Mouse (Mus musculus): ENCODE data around the gene Smim15. TPM values are rescaled to one million over a fixed set of nuclear protein-coding genes. Genes with fewer than 3 reads are reported as not detected.

Gene Smim15
- polyA plus RNA-seq, 1 experiment from 2014 or later = 42.9 TPM

DNA sequence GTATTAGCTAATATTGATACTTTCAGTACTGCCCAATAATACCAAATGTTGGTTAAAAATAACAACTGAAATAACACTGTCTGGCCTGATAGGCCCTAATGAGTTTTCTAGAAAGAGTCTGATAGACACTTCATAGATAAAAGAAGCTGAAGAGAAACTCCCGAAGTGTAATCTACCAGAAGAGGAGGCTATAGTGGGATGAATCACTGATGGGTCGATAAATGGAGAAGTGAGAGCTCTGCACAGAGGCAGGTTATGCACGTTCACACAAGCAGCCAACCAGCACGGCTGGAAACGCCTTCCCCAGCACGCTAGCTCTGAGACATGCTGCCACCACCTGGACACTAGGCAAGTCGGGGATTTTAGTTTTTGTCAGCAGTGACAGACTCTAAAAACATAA, 2.9 kb upstream of the Smim15 start:
- Histone ChIP-seq H3K36me3 (no peaks in the 10 kb centered on the region), H3K9ac (no peak overlapping the region), H3K4me2 (peak overlapping the region; percentile 24; the same call in 1 of the 2 replicates), H3K27me3 (no peaks in the 10 kb centered on the region), H3K4me1 (replicated peaks) (peaks cover 41% of the 10 kb centered on the region), H3K9me3 (no peaks in the 10 kb centered on the region), H3K27ac (no peak overlapping the region), H3K4me3 (no peak overlapping the region)
- 3% methylated on average over 7 of the region's 7 CpGs for WGBS
- no peak for ATAC-seq (ENCODE audit: low FRiP score)

- WGBS = 2% methylated on average over 23 of the region's 23 CpGs
- Histone ChIP-seq H3K36me3 (peaks cover 7% of the 10 kb centered on the region), H3K9ac (peak overlapping the region; percentile 94), H3K27me3 (no peaks in the 10 kb centered on the region), H3K4me3 (peak overlapping the region; percentile 94), H3K9me3 (no peaks in the 10 kb centered on the region), H3K27ac (peak overlapping the region; percentile 93), H3K4me1 (replicated peaks) (peaks cover 41% of the 10 kb centered on the region), H3K4me2 (peak overlapping the region; percentile 73)
- ATAC-seq (ENCODE audit: low FRiP score) = peak; percentile 65
Measured at GRCm38 (mm10) chr13:108043431-108044221, 620 bp upstream of the Smim15 start.

GRCm38 (mm10) chr13:108045646-108046045, 1.4 kb downstream of the Smim15 start:
- H3K9ac ChIP-seq = no peak overlapping the region; the same call in 1 of the 2 replicates
- H3K9me3 ChIP-seq = no peaks in the 10 kb centered on the region
- no peak for ATAC-seq (ENCODE audit: low FRiP score)
- H3K27ac ChIP-seq = no peak overlapping the region
- no peaks in the 10 kb centered on the region for H3K27me3 ChIP-seq
- WGBS = 86% methylated on average over 3 of the region's 3 CpGs
- H3K4me3 ChIP-seq = no peak overlapping the region
- H3K4me2 ChIP-seq = no peak overlapping the region
- peaks cover 7% of the 10 kb centered on the region for H3K36me3 ChIP-seq
- peaks cover 35% of the 10 kb centered on the region for H3K4me1 ChIP-seq (replicated peaks)

DNA sequence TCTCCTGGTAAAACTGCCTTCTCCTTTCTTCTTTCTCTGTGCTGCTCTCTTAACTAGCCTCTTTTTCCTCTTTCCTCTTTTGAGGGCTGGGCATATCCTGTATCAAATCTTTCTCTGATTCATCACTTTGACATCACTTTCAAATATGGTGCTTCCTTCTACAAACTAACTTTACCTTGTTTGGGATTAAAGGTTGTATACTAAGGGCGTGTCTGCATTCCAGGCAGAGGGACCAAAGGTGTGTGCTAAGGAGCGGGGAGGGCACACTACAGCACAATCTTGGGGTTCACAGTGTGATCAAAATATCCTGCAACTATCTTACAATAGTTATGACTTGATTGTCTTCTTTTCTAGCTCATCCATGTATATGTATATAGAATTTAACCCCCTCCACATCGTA, 1.8 kb downstream of the Smim15 start:
- H3K9ac ChIP-seq = no peak overlapping the region
- H3K4me3 ChIP-seq = no peak overlapping the region
- H3K9me3 ChIP-seq = no peaks in the 10 kb centered on the region
- 98% methylated on average over 3 of the region's 3 CpGs for WGBS
- ATAC-seq (ENCODE audit: low FRiP score) = no peak
- peaks cover 7% of the 10 kb centered on the region for H3K36me3 ChIP-seq
- no peak overlapping the region for H3K4me2 ChIP-seq
- H3K27me3 ChIP-seq = no peaks in the 10 kb centered on the region
- H3K4me1 ChIP-seq (replicated peaks) = peaks cover 31% of the 10 kb centered on the region
- H3K27ac ChIP-seq = no peak overlapping the region

DNA sequence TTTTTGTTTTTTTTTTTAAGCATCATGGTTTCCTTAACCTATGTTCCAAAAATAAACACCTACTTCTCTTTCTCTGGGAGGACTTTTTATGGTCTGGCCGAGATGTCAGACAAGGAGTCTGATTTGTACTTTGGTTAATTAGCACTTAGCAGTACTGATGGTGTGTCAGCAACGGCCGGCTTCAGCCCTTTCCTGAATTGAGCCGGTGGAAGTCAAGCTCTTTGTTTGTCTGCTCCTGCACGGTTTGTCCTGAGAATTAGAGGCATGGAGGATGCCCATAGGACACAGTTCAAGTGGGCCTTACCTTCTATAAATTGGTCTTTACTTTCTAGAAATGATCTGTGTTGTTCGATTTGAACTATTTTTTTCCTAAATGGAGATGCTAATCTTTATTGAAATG, 2.6 kb downstream of the Smim15 start:
- Histone ChIP-seq H3K4me3 (no peak overlapping the region), H3K9ac (no peak overlapping the region), H3K4me1 (replicated peaks) (peaks cover 27% of the 10 kb centered on the region), H3K27ac (no peak overlapping the region), H3K36me3 (peaks cover 7% of the 10 kb centered on the region), H3K4me2 (no peak overlapping the region), H3K9me3 (no peaks in the 10 kb centered on the region), H3K27me3 (no peaks in the 10 kb centered on the region)
- ATAC-seq (ENCODE audit: low FRiP score) = no peak
- WGBS = 82% methylated on average over 6 of the region's 6 CpGs

DNA sequence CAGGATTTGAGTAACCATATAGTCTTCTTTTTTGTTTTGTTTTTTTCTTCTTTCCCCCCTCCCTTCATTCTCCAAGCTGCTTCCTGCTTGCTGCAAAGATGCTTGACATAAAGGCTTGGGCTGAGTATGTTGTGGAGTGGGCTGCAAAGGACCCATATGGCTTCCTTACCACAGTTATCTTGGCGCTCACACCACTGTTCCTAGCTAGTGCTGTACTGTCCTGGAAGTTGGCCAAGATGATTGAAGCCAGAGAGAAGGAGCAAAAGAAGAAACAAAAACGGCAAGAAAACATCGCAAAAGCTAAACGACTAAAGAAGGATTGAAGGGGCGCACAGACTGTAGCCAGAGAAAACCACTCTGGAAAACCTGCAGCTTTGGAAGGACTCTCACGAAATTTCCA, 3.1 kb downstream of the Smim15 start:
- 89% methylated on average over 6 of the region's 6 CpGs for WGBS
- H3K4me1 ChIP-seq (replicated peaks) = peaks cover 25% of the 10 kb centered on the region
- H3K36me3 ChIP-seq = peaks cover 7% of the 10 kb centered on the region
- no peak overlapping the region for H3K27ac ChIP-seq
- ATAC-seq (ENCODE audit: low FRiP score) = no peak
- H3K27me3 ChIP-seq = no peaks in the 10 kb centered on the region
- H3K4me2 ChIP-seq = no peak overlapping the region
- H3K9me3 ChIP-seq = no peaks in the 10 kb centered on the region
- no peak overlapping the region for H3K9ac ChIP-seq
- no peak overlapping the region for H3K4me3 ChIP-seq

- peaks cover 12% of the 10 kb centered on the region for H3K4me1 ChIP-seq (replicated peaks)
- H3K4me2 ChIP-seq = no peak overlapping the region
- 79% methylated on average over 3 of the region's 3 CpGs for WGBS
- no peaks in the 10 kb centered on the region for H3K27me3 ChIP-seq
- no peaks in the 10 kb centered on the region for H3K9me3 ChIP-seq
- no peak overlapping the region for H3K27ac ChIP-seq
- H3K36me3 ChIP-seq = no peaks in the 10 kb centered on the region
- no peak overlapping the region for H3K4me3 ChIP-seq
- ATAC-seq (ENCODE audit: low FRiP score) = no peak
- H3K9ac ChIP-seq = no peak overlapping the region
Measured at GRCm38 (mm10) chr13:108056896-108057295, 12.7 kb downstream of the Smim15 start.

DNA sequence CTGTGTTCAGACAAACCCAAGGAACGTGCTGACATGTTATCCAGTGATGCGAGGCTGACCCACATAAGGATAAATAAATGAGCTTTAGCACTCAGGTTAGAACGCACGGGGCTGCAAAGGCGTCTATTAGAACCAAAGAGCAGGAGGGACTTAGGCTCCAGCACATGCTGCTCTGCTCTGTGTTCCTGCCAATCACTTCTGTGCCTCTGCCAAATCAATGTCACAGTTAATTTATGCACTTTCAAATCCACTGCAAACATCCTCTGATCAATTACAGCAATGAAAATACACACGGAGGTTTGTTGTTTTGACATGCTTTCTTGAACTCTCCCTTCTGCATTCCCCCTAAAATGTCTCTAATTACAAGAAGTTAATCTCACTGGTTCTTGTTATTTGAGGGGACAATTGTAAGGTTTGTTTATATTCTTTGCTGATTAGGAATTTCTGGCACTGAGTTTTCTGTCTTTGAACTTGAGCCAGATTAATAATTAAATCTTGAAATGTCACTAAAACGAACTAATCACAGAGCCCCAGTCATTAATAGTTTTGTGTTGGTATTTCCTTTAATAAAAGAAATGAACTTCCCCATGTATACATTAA, 16.1 kb downstream of the Smim15 start:
- no peak overlapping the region for H3K27ac ChIP-seq
- peaks cover 19% of the 10 kb centered on the region for H3K4me1 ChIP-seq (replicated peaks)
- ATAC-seq (ENCODE audit: low FRiP score) = peak; percentile 46; the same call in 1 of the 2 replicates
- H3K4me3 ChIP-seq = no peak overlapping the region
- H3K4me2 ChIP-seq = no peak overlapping the region
- H3K36me3 ChIP-seq = no peaks in the 10 kb centered on the region
- no peak overlapping the region for H3K9ac ChIP-seq
- H3K9me3 ChIP-seq = no peaks in the 10 kb centered on the region
- H3K27me3 ChIP-seq = no peaks in the 10 kb centered on the region
- WGBS = 36% methylated on average over 7 of the region's 7 CpGs

DNA sequence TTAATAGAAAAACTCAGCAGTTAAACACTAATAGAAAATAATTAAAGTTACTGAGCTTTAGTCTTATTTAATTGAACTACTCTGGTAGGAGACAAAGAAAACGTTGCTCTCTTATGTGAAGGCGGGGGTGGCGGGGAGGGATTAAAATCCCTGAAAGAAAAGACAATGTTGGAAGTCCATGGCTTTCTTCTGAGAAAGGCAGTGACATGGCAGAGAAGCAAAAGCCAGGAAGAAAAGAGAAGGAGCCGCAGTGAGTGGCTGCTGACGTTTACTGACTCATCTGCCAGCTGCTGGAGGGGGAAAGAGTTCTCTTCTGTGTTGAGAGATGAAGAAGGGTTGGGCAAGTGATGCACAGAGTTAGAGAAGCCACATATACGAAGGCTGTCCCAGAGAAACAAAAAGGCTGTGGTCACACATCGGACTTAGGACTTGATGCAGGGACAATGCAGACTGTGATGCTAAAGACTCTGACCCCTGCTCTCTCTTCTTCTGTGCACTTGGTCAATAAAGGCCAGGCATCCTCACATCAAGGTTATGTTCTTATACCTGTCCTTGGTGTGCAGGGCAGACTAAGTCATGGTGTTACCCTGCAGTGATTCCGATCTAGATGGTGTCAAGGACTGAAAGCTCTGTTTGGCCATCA, 16.8 kb downstream of the Smim15 start:
- no peaks in the 10 kb centered on the region for H3K9me3 ChIP-seq
- H3K4me1 ChIP-seq (replicated peaks) = peaks cover 19% of the 10 kb centered on the region
- no peak overlapping the region for H3K27ac ChIP-seq
- no peaks in the 10 kb centered on the region for H3K36me3 ChIP-seq
- no peak overlapping the region for H3K4me3 ChIP-seq
- no peak for ATAC-seq (ENCODE audit: low FRiP score)
- no peak overlapping the region for H3K4me2 ChIP-seq
- 37% methylated on average over 8 of the region's 8 CpGs for WGBS
- no peak overlapping the region for H3K9ac ChIP-seq
- no peaks in the 10 kb centered on the region for H3K27me3 ChIP-seq

GRCm38 (mm10) chr13:108062900-108063299, 18.7 kb downstream of the Smim15 start:
- no peak overlapping the region for H3K9ac ChIP-seq
- H3K4me2 ChIP-seq = no peak overlapping the region
- peaks cover 19% of the 10 kb centered on the region for H3K4me1 ChIP-seq (replicated peaks)
- 0 out of 2 replicates have a peak, but pooled peaks have one; percentile 22 for ATAC-seq (ENCODE audit: low FRiP score)
- H3K27me3 ChIP-seq = no peaks in the 10 kb centered on the region
- H3K27ac ChIP-seq = no peak overlapping the region
- no peaks in the 10 kb centered on the region for H3K9me3 ChIP-seq
- no peaks in the 10 kb centered on the region for H3K36me3 ChIP-seq
- WGBS = 49% methylated on average over 5 of the region's 5 CpGs
- H3K4me3 ChIP-seq = no peak overlapping the region

DNA sequence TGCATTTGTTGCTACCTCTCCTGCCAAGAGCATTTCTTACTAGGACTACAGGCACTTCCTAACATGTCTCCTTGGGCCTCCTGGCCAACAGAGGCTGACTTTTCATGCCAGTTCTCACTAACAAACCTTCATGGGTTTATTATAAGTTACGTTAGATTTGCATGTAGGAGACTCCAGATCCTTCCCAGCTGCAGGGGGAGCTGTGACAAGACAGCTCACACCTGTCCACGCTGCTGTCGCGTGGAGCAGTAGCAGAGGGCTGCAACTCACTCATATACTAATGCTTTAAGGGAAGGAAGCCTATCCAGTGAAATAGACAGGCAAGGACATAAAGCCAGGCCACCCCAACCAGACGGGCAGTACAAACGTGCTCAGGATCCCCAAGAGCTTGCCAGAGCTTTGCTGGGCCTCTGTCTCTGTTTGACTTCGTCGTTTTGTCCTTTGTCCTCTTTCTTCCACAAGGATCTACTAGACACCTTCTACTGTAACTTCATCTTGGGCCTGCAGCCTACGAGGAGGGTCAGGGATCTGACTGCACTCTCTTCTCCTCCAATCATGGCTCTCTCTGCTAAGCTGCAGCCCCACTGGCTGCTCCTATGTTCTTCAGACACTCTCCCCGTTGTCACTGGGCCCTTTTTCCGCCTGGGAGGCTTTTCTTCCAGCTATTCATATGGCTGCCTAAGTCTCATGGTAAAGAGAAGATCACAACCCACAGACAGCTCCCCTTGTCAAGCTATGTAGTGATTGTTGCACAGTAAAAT, 19.3 kb downstream of the Smim15 start:
- no peak overlapping the region for H3K4me3 ChIP-seq
- 60% methylated on average over 11 of the region's 11 CpGs for WGBS
- H3K9ac ChIP-seq = no peak overlapping the region
- no peak overlapping the region for H3K4me2 ChIP-seq
- H3K9me3 ChIP-seq = no peaks in the 10 kb centered on the region
- no peak for ATAC-seq (ENCODE audit: low FRiP score)
- no peaks in the 10 kb centered on the region for H3K36me3 ChIP-seq
- H3K27me3 ChIP-seq = no peaks in the 10 kb centered on the region
- peaks cover 19% of the 10 kb centered on the region for H3K4me1 ChIP-seq (replicated peaks)
- peak overlapping the region; percentile 46; the same call in 1 of the 2 replicates for H3K27ac ChIP-seq

DNA sequence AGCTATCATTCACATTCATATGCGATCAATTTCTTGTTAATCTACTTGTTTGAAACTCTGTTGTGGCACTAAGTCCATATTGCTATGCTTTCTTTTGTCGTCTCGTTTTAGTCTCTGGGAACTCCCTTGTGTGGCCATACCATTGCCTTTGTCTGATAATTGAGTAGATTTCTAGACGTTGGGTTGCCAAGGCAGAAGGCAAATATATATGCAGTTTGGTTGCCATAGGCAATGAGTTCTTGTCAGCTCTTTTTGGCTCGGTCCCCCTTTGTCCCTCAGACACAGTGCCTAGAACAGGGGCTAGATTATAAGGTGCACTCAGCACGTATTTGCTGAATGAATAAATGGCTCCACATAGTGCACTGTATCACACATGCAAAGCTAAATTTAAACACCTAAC, 20.1 kb downstream of the Smim15 start:
- Histone ChIP-seq H3K36me3 (no peaks in the 10 kb centered on the region), H3K27ac (no peak overlapping the region), H3K9me3 (no peaks in the 10 kb centered on the region), H3K4me1 (replicated peaks) (peaks cover 19% of the 10 kb centered on the region), H3K4me2 (no peak overlapping the region), H3K9ac (no peak overlapping the region), H3K4me3 (no peak overlapping the region), H3K27me3 (no peaks in the 10 kb centered on the region)
- WGBS = 23% methylated on average over 6 of the region's 6 CpGs
- ATAC-seq (ENCODE audit: low FRiP score) = peak; percentile 57; the same call in 1 of the 2 replicates

Data from hindbrain, embryonic 13.5 days (tissue).